Mouse (Mus musculus) limb, embryonic 14.5 days (tissue): ENCODE data around the gene Pex1. TPM values are rescaled to one million over a fixed set of nuclear protein-coding genes. Genes with fewer than 3 reads are reported as not detected.
A peak's percentile ranks its signal among the peaks of the same experiment; 100 is the strongest.

Experiments
- ATAC-seq: fragments of 200-750 bp; cut with Nextera tagmentation; 2 replicates; pipeline ENCODE4 v1.8.0; 2017; ENCODE audit warnings: low read depth, moderate number of reproducible peaks, moderate TSS enrichment; ENCODE audit not compliant: low FRiP score
- DNase-seq: peaks from one replicate; pipeline ENCODE4 v3.0.0-alpha.2; 2015; ENCODE audit warnings: low spot score
- H3K27ac ChIP-seq: fragments of 300-500 bp; sonication (generic); replicated peaks from 2 replicates; pipeline ENCODE4 v1.5.1; 2014; ENCODE audit warnings: low read depth, mild to moderate bottlenecking, low read length, moderate library complexity, mixed read lengths
- H3K27me3 ChIP-seq: fragments of 300-500 bp; sonication (generic); 2 replicates; pipeline ENCODE4 v1.6.1; 2014; ENCODE audit warnings: low read length, mixed read lengths; ENCODE audit not compliant: control insufficient read depth, insufficient read depth
- H3K36me3 ChIP-seq: fragments of 300-500 bp; sonication (generic); 2 replicates; pipeline ENCODE4 v1.6.1; 2014; ENCODE audit warnings: mild to moderate bottlenecking, low read length, moderate library complexity, mixed read lengths; ENCODE audit not compliant: control insufficient read depth, insufficient read depth
- H3K4me1 ChIP-seq: fragments of 300-500 bp; sonication (generic); 2 replicates; pipeline ENCODE4 v1.6.1; 2014; ENCODE audit warnings: antibody characterized with exemption, low read length, mixed read lengths; ENCODE audit not compliant: control insufficient read depth, insufficient read depth
- H3K4me2 ChIP-seq: fragments of 300-500 bp; sonication (generic); replicated peaks from 2 replicates; pipeline ENCODE4 v1.6.1; 2014; ENCODE audit warnings: low read depth, mild to moderate bottlenecking, low read length, moderate library complexity; ENCODE audit not compliant: severe bottlenecking
- H3K4me3 ChIP-seq: fragments of 300-500 bp; sonication (generic); replicated peaks from 2 replicates; pipeline ENCODE4 v1.5.1; 2014; ENCODE audit warnings: low read length
- H3K9ac ChIP-seq: fragments of 300-500 bp; sonication (generic); 2 replicates; pipeline ENCODE4 v1.6.1; 2014; ENCODE audit warnings: mild to moderate bottlenecking, low read depth, low read length, moderate library complexity; ENCODE audit not compliant: severe bottlenecking
- H3K9me3 ChIP-seq: fragments of 300-500 bp; sonication (generic); 2 replicates; pipeline ENCODE4 v1.6.1; 2016; ENCODE audit warnings: low read length; ENCODE audit not compliant: control insufficient read depth
- POLR2A ChIP-seq: fragments of 200-500 bp; IDR thresholded peaks from 2 replicates; pipeline ENCODE4 v1.8.0; 2012; ENCODE audit warnings: inconsistent platforms, mild to moderate bottlenecking, moderate library complexity, borderline replicate concordance; ENCODE audit not compliant: insufficient read depth, insufficient read length; ENCODE audit errors: extremely low read depth
- WGBS: fragments of 180-500 bp; shearing (Covaris S2); extraction: QIAGEN DNeasy Blood & Tissue Kit; methylation state at CpG from one replicate; pipeline ENCODE4 v1.1.7; 2014; 5-methylcytosine and 5-hydroxymethylcytosine counted together
- polyA plus RNA-seq, 2 experiments: library from polyadenylated mRNA; depleted of rRNA in 1 of 2; stranded (reverse) in 1 of 2; unstranded in 1 of 2; fragments of >200 nt; fragmentation: Nextera tagmentation in 1 of 2; extraction: Ambion mirVana in 1 of 2; gene quantifications; 2 replicates each; pipeline versions ENCODE4 v1.2.1 to v1.2.3; 2012 to 2014

The Pex1 gene
- polyA plus RNA-seq (2012; rRNA removed) (17.8 and 21.8 TPM in 2 replicates), polyA plus RNA-seq (2014; fragmentation: Nextera tagmentation; extraction: Ambion mirVana) (14.5 and 15.4 TPM in 2 replicates)

- Histone ChIP-seq H3K9ac (peak within 1 kb of the TSS; percentile 72), H3K27ac (0 out of 2 replicates have a peak within 1 kb of the TSS, but pooled peaks have one; percentile 38), H3K4me3 (peak within 1 kb of the TSS; percentile 91), H3K4me2 (peak within 1 kb of the TSS; percentile 73), H3K4me1 (peaks cover 14% of the 10 kb centered on the region), H3K9me3 (no peaks in the 10 kb centered on the region), H3K27me3 (no peaks in the 10 kb centered on the region), H3K36me3 (peaks cover 14% of the 10 kb centered on the region)
- WGBS: under 1% methylated on average over 50 of the region's 50 CpGs
- DNase-seq (peak; percentile 99), ATAC-seq (peak; percentile 97)
- TF ChIP-seq POLR2A: 0 out of 2 replicates have a peak, but pooled peaks have one; percentile 9
Measured at GRCm38 (mm10) chr5:3595693-3596398, at the start of gene Pex1. TSS of gene Pex1 (plus strand) at chr5:3596066.

- no peaks in the 10 kb centered on the region for H3K9me3 ChIP-seq
Measured at GRCm38 (mm10) chr5:3546226-3546625, 49.6 kb upstream of the Pex1 start.

GRCm38 (mm10) chr5:3551481-3551880 lies 44.4 kb upstream of the Pex1 start:
- Histone ChIP-seq H3K27ac (no peak overlapping the region), H3K4me3 (no peak overlapping the region), H3K4me2 (no peak overlapping the region), H3K27me3 (no peaks in the 10 kb centered on the region), H3K9me3 (no peaks in the 10 kb centered on the region), H3K4me1 (no peaks in the 10 kb centered on the region), H3K9ac (no peak overlapping the region), H3K36me3 (peaks cover 17% of the 10 kb centered on the region)
- WGBS: 90% methylated on average over 1 of the region's 1 CpGs
- no peak for TF ChIP-seq POLR2A
- ATAC-seq: no peak
- no peak for DNase-seq

More at GRCm38 (mm10) chr5:3546226-3546625, 49.6 kb upstream of the Pex1 start:
- WGBS: 79% methylated on average over 1 of the region's 1 CpGs
- no peak overlapping the region for H3K4me2 ChIP-seq
- no peaks in the 10 kb centered on the region for H3K27me3 ChIP-seq
- peaks cover 10% of the 10 kb centered on the region; the same call in 1 of the 2 replicates for H3K4me1 ChIP-seq
- no peaks in the 10 kb centered on the region for H3K36me3 ChIP-seq
- no peak for TF ChIP-seq POLR2A
- H3K9ac ChIP-seq: no peak overlapping the region
- DNase-seq: no peak
- no peak overlapping the region for H3K4me3 ChIP-seq
- H3K27ac ChIP-seq: no peak overlapping the region
- ATAC-seq: no peak

GRCm38 (mm10) chr5:3554198-3554597 lies 41.7 kb upstream of the Pex1 start:
- DNase-seq (no peak), ATAC-seq (no peak)
- no peaks in the 10 kb centered on the region for H3K9me3 ChIP-seq
- TF ChIP-seq POLR2A: no peak
- H3K4me3 ChIP-seq: no peak overlapping the region
- no peak overlapping the region for H3K9ac ChIP-seq
- no peak overlapping the region for H3K27ac ChIP-seq
- H3K4me1 ChIP-seq: no peaks in the 10 kb centered on the region
- no peaks in the 10 kb centered on the region for H3K27me3 ChIP-seq
- no peak overlapping the region for H3K4me2 ChIP-seq
- peaks cover 38% of the 10 kb centered on the region for H3K36me3 ChIP-seq
- 95% methylated on average over 2 of the region's 2 CpGs for WGBS

- Histone ChIP-seq H3K36me3 (peaks cover 88% of the 10 kb centered on the region), H3K27ac (no peak within 1 kb of the TSS), H3K4me2 (no peak within 1 kb of the TSS), H3K4me3 (no peak within 1 kb of the TSS), H3K27me3 (no peaks in the 10 kb centered on the region), H3K9me3 (no peaks in the 10 kb centered on the region), H3K4me1 (no peaks in the 10 kb centered on the region), H3K9ac (no peak within 1 kb of the TSS)
- ATAC-seq (no peak), DNase-seq (no peak)
- no peak for TF ChIP-seq POLR2A
- WGBS: 93% methylated on average over 4 of the region's 4 CpGs
Measured at GRCm38 (mm10) chr5:3571266-3571665, 24.6 kb upstream of the Pex1 start, which contains the start of gene 1700109H08Rik. TSS of gene 1700109H08Rik (plus strand) at chr5:3571566.
